Mouse (Mus musculus) T-cell, adult 2 months (primary cell): ENCODE results near the gene Tas2r115.
"Not testable (repeated sequence)": the region's sequence is repeated elsewhere in the genome, so short reads cannot be mapped to it uniquely, and the experiment has no call there.

Source experiments
- DNase-seq: peaks from one replicate; pipeline ENCODE4 v3.0.0; 2022; ENCODE audit warnings: low spot score

Gene Tas2r115

DNA sequence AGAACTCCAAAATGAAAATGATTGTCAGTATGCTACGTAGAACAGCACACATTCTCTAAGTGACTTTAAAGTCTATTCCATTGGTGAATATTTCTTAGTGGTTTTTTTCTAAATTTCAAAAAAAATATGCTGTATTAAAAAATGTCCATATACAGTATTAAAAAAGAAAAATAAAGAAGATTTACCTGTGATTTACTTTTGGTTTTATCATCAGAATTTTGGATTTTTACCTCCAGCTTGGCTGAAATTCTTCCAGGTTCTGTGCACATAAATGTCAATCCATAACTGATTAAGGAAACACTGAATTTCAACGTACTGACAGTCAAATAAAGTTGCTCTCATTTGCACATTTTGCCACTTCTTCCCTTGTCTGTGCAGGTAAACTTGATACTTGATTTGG lies at the start of gene Tas2r115:
Gene Tas2r115, minus strand, starts transcription at position 101 of the 400 bp plus-strand sequence.
- no peak for DNase-seq

DNA sequence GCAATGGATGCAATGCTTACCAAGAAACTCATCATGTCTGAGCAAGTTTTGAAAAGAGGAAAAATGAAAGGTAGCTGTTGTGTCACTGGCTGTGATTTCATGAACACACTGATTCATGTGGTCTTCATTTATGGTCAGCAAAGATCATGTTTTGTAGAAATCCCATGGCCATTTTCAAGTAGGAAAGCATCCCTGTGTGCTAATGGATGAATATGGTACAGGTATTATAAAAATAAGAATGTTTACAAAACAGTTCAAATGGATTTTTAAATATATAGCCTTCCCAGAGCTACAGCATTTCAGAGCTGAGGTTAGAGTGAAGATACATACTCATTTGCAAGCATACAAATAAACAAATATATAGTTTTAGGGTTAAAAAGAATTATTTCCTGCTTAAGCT lies 40.2 kb upstream of the Tas2r115 start, which contains the start of gene Tas2r136:
Gene Tas2r136, minus strand, starts transcription at position 101 of the 400 bp plus-strand sequence.
- DNase-seq, result no peak

DNA sequence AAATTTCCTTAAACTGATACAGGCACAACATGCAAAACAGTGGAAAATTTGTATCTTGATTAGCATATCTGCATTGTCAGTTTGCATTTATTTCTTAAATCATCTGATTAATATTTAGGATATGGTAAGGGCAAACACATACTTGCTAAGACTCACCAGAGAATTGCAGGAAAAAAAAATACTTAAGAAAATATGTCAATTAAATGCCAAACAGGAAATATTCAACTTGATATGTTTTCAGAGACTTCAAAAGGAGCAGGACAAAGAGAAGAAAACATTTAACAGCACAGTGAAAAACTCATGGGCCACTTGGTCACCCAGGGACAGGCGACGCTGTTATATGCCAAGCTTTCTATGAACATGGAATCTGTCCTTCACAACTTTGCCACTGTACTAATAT lies 24.0 kb upstream of the Tas2r115 start, which contains the start of gene Tas2r102:
Gene Tas2r102, plus strand, starts transcription at position 301 of the 400 bp plus-strand sequence.
- DNase-seq, result no peak

DNA sequence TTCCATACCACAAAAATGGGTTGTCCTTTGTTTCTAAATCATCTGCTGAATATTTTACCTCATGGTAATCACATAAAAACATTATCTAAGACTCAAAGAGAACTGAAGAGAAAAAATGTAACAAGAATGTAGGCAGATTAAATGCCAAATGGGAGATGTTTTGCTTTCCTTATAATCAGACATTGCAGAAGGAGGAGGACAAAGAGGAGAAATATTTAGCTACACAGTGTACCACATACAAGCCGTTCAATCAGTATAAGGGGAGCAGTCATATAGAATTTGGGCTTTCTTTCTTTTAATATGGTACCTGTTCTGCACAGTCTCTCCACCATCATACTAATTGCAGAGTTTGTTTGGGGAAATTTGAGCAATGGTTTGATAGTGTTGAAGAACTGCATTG lies 16.6 kb upstream of the Tas2r115 start, which contains the start of gene Tas2r124:
Gene Tas2r124, plus strand, starts transcription at position 301 of the 400 bp plus-strand sequence.
- DNase-seq, result no peak

DNA sequence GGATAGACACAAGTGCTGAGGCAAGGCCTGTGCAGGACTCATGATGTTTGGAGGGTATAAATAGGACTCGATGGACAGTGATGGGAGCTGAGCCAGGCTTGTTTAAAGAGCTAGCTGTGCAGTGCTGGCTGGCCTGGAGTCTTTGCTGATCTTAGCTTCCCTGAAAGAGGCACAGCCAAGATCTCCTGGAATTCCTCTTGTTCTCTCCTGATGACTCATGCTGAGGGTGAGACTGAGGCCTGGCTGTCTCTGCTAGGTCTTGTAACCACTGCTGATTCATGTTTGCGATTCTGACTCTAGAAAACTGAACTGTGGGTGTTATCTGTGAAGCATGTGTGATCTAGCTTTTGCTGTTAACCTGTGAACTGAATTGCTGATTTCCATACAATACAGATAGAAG lies 12.4 kb upstream of the Tas2r115 start:
- no peak for DNase-seq

DNA sequence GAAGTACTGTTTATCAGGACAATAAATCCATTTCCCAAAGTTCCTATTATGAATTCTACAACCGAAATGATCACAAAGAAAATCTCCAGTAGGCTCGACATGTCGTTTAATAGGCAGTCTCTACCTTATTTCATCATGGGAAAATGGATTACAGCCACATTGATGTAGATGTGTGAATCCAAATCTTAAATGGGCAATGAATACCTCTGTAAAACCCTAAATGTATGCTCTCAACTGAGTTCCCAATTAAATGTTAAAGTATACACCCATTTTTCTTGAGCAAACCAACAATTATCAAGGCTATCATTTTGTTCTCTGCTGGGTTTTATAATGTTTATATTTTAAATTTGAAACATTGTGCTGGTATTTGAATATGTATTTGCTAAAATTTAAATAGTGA lies 26.0 kb downstream of the Tas2r115 start, which contains the start of gene Tas2r122:
Gene Tas2r122, minus strand, starts transcription at position 101 of the 400 bp plus-strand sequence.
- DNase-seq, result no peak

DNA sequence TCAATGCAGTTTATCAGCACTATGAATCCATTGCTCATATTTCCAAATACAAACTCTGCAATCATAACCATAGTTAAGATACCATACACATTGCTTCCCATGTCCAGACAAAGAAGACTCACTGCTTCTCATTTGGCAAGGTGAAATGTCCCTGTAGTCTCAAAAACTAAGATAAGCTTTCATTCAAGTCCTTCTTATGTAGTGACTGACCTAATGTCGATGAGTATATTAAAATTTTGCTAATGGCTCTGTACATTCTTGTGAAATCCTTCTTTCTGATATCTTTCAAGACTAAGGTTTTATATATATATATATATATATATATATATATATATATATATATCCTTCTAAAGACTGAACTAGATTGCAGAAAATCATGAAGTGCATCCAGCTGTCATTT lies 36.9 kb downstream of the Tas2r115 start, which contains the start of gene Tas2r121:
Gene Tas2r121, minus strand, starts transcription at position 101 of the 400 bp plus-strand sequence.
- no peak for DNase-seq

DNA sequence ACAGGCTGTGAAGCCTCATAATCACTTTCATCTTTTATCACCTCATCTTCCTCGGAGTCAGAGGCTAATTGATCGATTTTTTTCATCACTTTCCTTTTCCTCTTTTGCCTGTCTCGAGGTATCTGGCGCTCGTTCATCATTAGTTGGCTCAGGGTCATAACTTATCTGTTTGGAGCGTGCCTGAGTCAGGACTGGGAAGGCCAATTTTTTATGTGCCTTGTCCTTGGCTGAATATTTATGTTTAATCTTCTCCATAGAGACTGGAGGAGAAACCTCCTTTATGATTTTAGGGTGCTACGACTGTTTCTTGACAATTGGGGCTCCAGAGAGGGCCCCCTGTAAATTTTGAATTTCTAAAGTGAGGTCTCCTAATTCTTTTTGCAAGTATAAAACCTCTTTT lies 46.2 kb downstream of the Tas2r115 start:
- DNase-seq, result not testable (repeated sequence)
